Mouse (Mus musculus) MEL (cell line): Measurements from ENCODE around the gene Foxd1. TPM values are rescaled to one million over a fixed set of nuclear protein-coding genes. Genes with fewer than 3 reads are reported as not detected.

Source experiments
- DNase-seq: peaks from one replicate; pipeline ENCODE4 v3.0.0; 2011; ENCODE audit warnings: low read depth, low spot score
- H3K27ac ChIP-seq: 2 replicates; pipeline ENCODE4 v1.5.1; 2012; ENCODE audit warnings: low read depth, mild to moderate bottlenecking, control low read depth, low read length, moderate library complexity; ENCODE audit not compliant: control insufficient read depth
- H3K27me3 ChIP-seq, 2 experiments: fragments of 150-350 bp in 1 of 2; sonication (generic) in 1 of 2; 2 replicates each; pipeline ENCODE4 v1.6.1; 2012; ENCODE audit warnings: low read length in 2 of 2, mild to moderate bottlenecking in 2 of 2, improper control_type of control experiment in 1 of 2, moderate library complexity in 1 of 2; ENCODE audit not compliant: insufficient read depth in 2 of 2, control insufficient read depth in 1 of 2
- H3K36me3 ChIP-seq, 2 experiments: 2 replicates each; pipeline ENCODE4 v1.6.1; 2012 to 2014; ENCODE audit warnings: low read length in 2 of 2, improper control_type of control experiment in 1 of 2, inconsistent platforms in 1 of 2, mild to moderate bottlenecking in 1 of 2; ENCODE audit not compliant: insufficient read depth in 2 of 2, control insufficient read depth in 1 of 2
- H3K4me1 ChIP-seq, 2 experiments: fragments of 150-350 bp in 1 of 2; sonication (generic) in 1 of 2; 2 replicates each; pipeline ENCODE4 v1.6.1; 2012; ENCODE audit warnings: low read length in 2 of 2, improper control_type of control experiment in 1 of 2, mild to moderate bottlenecking in 1 of 2; ENCODE audit not compliant: insufficient read depth in 2 of 2, control insufficient read depth in 1 of 2
- H3K4me3 ChIP-seq, 2 experiments: fragments of 150-350 bp in 1 of 2; sonication (generic) in 1 of 2; 2 replicates each; pipeline ENCODE4 v1.5.1; 2012; ENCODE audit warnings: low read depth in 2 of 2, low read length in 2 of 2, mild to moderate bottlenecking in 2 of 2, moderate library complexity in 2 of 2, control low read depth in 1 of 2, improper control_type of control experiment in 1 of 2; ENCODE audit not compliant: control insufficient read depth in 1 of 2, insufficient read depth in 1 of 2
- H3K79me2 ChIP-seq: 2 replicates; pipeline ENCODE4 v1.6.1; 2012; ENCODE audit warnings: mild to moderate bottlenecking, low read length, moderate library complexity; ENCODE audit not compliant: control insufficient read depth, poor library complexity, insufficient read depth
- H3K9ac ChIP-seq: 2 replicates; pipeline ENCODE4 v1.6.1; 2012; ENCODE audit warnings: low read depth, mild to moderate bottlenecking, control low read depth, low read length, moderate library complexity; ENCODE audit not compliant: control insufficient read depth, poor library complexity, severe bottlenecking
- H3K9me3 ChIP-seq: fragments of 150-350 bp; sonication (generic); replicated peaks from 2 replicates; pipeline ENCODE4 v1.6.1; 2012; ENCODE audit warnings: mild to moderate bottlenecking, low read length, improper control_type of control experiment, moderate library complexity; ENCODE audit not compliant: insufficient read depth
- BHLHE40 ChIP-seq: IDR thresholded peaks from 2 replicates; pipeline ENCODE4 v1.6.1; 2012; ENCODE audit warnings: low read depth, mild to moderate bottlenecking, inconsistent platforms, low read length, improper control_type of control experiment, borderline replicate concordance
- E2F4 ChIP-seq: IDR thresholded peaks from 2 replicates; pipeline ENCODE4 v1.6.1; 2011; ENCODE audit warnings: low read depth, low read length, improper control_type of control experiment, borderline replicate concordance
- ELF1 ChIP-seq: IDR thresholded peaks from 2 replicates; pipeline ENCODE4 v1.6.1; 2014; ENCODE audit warnings: low read depth, mild to moderate bottlenecking, inconsistent platforms, low read length, improper control_type of control experiment, moderate library complexity
- EP300 ChIP-seq, 2 experiments: IDR thresholded peaks; 2 replicates each; pipeline ENCODE4 v1.6.1; 2011; ENCODE audit warnings: improper control_type of control experiment in 2 of 2, low read length in 2 of 2, low read depth in 1 of 2, mild to moderate bottlenecking in 1 of 2
- ETS1 ChIP-seq: IDR thresholded peaks from 2 replicates; pipeline ENCODE4 v1.6.1; 2012; ENCODE audit warnings: low read depth, mild to moderate bottlenecking, inconsistent platforms, low read length, improper control_type of control experiment, moderate library complexity
- GABPA ChIP-seq: IDR thresholded peaks from 2 replicates; pipeline ENCODE4 v1.6.1; 2012; ENCODE audit warnings: low read depth, mild to moderate bottlenecking, inconsistent platforms, low read length, improper control_type of control experiment, moderate library complexity
- GATA1 ChIP-seq: IDR thresholded peaks from 2 replicates; pipeline ENCODE4 v1.6.1; 2011; ENCODE audit warnings: low read depth, low read length, improper control_type of control experiment
- MAFK ChIP-seq: IDR thresholded peaks from 2 replicates; pipeline ENCODE4 v1.6.1; 2011; ENCODE audit warnings: low read depth, mild to moderate bottlenecking, low read length, improper control_type of control experiment, borderline replicate concordance
- NELFE ChIP-seq: IDR thresholded peaks from 2 replicates; pipeline ENCODE4 v1.6.1; 2011; ENCODE audit warnings: low read depth, low read length, improper control_type of control experiment
- NRF1 ChIP-seq: IDR thresholded peaks from 2 replicates; pipeline ENCODE4 v1.6.1; 2014; ENCODE audit warnings: low read depth, mild to moderate bottlenecking, inconsistent platforms, low read length, improper control_type of control experiment, moderate library complexity; ENCODE audit not compliant: poor library complexity, insufficient read depth, severe bottlenecking
- POLR2A ChIP-seq, 2 experiments: IDR thresholded peaks; 2 replicates each; pipeline ENCODE4 v1.6.1; 2011 to 2012; ENCODE audit warnings: low read length in 2 of 2, mild to moderate bottlenecking in 2 of 2, control low read depth in 1 of 2, improper control_type of control experiment in 1 of 2, low read depth in 1 of 2, moderate library complexity in 1 of 2; ENCODE audit not compliant: control insufficient read depth in 1 of 2, insufficient read depth in 1 of 2, poor library complexity in 1 of 2
- POLR2AphosphoS2 ChIP-seq: IDR thresholded peaks from 2 replicates; pipeline ENCODE4 v1.6.1; 2011; ENCODE audit warnings: low read length, improper control_type of control experiment
- POLR2AphosphoS5 ChIP-seq: IDR thresholded peaks from 2 replicates; pipeline ENCODE4 v1.6.1; 2012; ENCODE audit warnings: low read depth, borderline replicate concordance, mild to moderate bottlenecking, inconsistent platforms, low read length, moderate library complexity, mixed read lengths
- RAD21 ChIP-seq: IDR thresholded peaks from 2 replicates; pipeline ENCODE4 v1.6.1; 2011; ENCODE audit warnings: mild to moderate bottlenecking, low read depth, low read length, improper control_type of control experiment
- RCOR1 ChIP-seq: IDR thresholded peaks from 2 replicates; pipeline ENCODE4 v1.6.1; 2012; ENCODE audit warnings: low read depth, mild to moderate bottlenecking, inconsistent platforms, low read length, improper control_type of control experiment
- SIN3A ChIP-seq: IDR thresholded peaks from 2 replicates; pipeline ENCODE4 v1.6.1; 2012; ENCODE audit warnings: low read length, improper control_type of control experiment, inconsistent platforms
- UBTF ChIP-seq: IDR thresholded peaks from 2 replicates; pipeline ENCODE4 v1.6.1; 2012; ENCODE audit warnings: low read depth, mild to moderate bottlenecking, inconsistent platforms, low read length, improper control_type of control experiment, moderate library complexity, borderline replicate concordance; ENCODE audit not compliant: insufficient read depth
- USF1 ChIP-seq: IDR thresholded peaks from 2 replicates; pipeline ENCODE4 v1.6.1; 2014; ENCODE audit warnings: low read depth, mild to moderate bottlenecking, inconsistent platforms, low read length, improper control_type of control experiment, moderate library complexity
- ZC3H11A ChIP-seq: IDR thresholded peaks from 2 replicates; pipeline ENCODE4 v1.6.1; 2012; ENCODE audit warnings: low read depth, mild to moderate bottlenecking, inconsistent platforms, low read length, improper control_type of control experiment
- ZKSCAN1 ChIP-seq: IDR thresholded peaks from 2 replicates; pipeline ENCODE4 v1.6.1; 2012; ENCODE audit warnings: low read depth, mild to moderate bottlenecking, inconsistent platforms, low read length, improper control_type of control experiment, moderate library complexity
- ZMIZ1 ChIP-seq: IDR thresholded peaks from 2 replicates; pipeline ENCODE4 v1.6.1; 2012; ENCODE audit warnings: low read depth, mild to moderate bottlenecking, inconsistent platforms, low read length, improper control_type of control experiment, moderate library complexity
- polyA plus RNA-seq, 2 experiments: library from polyadenylated mRNA; stranded (reverse) in 1 of 2; unstranded in 1 of 2; fragments of >175 nt in 1 of 2; fragments of >200 nt in 1 of 2; gene quantifications; 2 replicates each; pipeline versions ENCODE4 v1.2.1 to v1.2.4; 2012; ENCODE audit warnings: low replicate concordance in 2 of 2, low read depth in 1 of 2; ENCODE audit not compliant: insufficient read length in 2 of 2, insufficient read depth in 1 of 2, missing spikeins in 1 of 2
- total RNA-seq: library from RNA; depleted of rRNA; stranded (reverse); fragments of 300-350 nt; gene quantifications from 2 replicates; pipeline ENCODE4 v1.2.3, GENCODE M21; 2012

Gene Foxd1
- total and polyA plus RNA-seq, 3 experiments, result not detected

DNA sequence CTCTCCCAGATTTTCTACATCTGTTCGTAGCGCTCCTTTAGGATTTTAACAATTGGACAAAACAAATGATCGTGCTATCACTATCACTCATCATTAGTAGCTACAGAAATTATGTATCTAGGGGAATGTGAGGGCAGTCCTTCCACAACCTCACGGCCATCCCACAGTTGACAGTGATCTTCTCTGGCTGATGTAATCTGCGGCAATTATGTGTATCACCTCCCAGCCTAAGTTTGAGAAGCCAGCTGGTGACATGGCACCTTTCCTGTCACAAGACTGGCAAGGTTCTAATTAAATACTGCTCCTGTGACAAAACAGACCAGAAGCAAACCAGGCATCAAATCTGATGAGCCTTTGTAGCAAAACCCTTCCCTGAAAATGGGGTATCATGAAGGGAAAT is 46.0 kb upstream of the Foxd1 start:
- TF ChIP-seq EP300 (IDR thresholded peaks at IDR 0.05; ENCODE audit: low read depth in 1 of 2, low read length in 2 of 2) (peak in 1 of 2 experiments; percentile 27; a peak in 1 of 4 replicates), NRF1 (no peak), POLR2A (IDR thresholded peaks at IDR 0.05; ENCODE audit: control insufficient read depth in 1 of 2, insufficient read depth in 1 of 2, low read depth in 1 of 2, low read length in 2 of 2, poor library complexity in 1 of 2) (peak in 1 of 2 experiments; percentile 21; a peak in 1 of 4 replicates), ETS1 (peak; percentile 77)

DNA sequence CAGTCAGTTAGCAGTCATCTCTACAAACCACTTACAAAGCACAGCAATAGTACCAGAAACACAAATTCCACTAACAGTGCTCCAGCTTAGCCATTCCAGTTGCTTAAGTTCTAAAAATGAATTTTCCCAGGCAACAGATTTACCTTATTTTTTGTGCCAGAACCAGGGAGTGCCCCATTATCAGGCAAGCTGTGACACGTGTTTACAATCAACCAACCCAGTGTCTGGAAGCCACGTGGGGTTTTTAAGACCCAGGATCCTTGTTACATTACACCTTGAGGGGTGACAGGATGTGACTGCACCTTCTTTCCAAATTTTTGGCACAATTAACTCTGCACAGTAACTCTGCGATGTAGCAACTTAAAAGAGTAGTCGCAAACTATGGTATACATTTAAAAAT is 45.3 kb upstream of the Foxd1 start:
- H3K9ac ChIP-seq, result no peak overlapping the region
- no peaks in the 10 kb centered on the region for H3K9me3 ChIP-seq
- peaks cover 31 to 48% of the 10 kb centered on the region in 2 experiments for H3K36me3 ChIP-seq
- no peak for TF ChIP-seq ZC3H11A
- no peak; a peak in 1 of 4 replicates for TF ChIP-seq POLR2A (IDR thresholded peaks at IDR 0.05; ENCODE audit: control insufficient read depth in 1 of 2, insufficient read depth in 1 of 2, low read depth in 1 of 2, low read length in 2 of 2, poor library complexity in 1 of 2)
- no peak for TF ChIP-seq MAFK
- TF ChIP-seq POLR2AphosphoS2, result peak; percentile 16
- no peak for TF ChIP-seq RAD21
- TF ChIP-seq EP300 (IDR thresholded peaks at IDR 0.05; ENCODE audit: low read depth in 1 of 2, low read length in 2 of 2), result no peak
- TF ChIP-seq E2F4, result no peak
- TF ChIP-seq RCOR1, result no peak
- peak; percentile 51; the same call in 1 of the 2 replicates for TF ChIP-seq USF1
- peaks cover 14% of the 10 kb centered on the region; the same call in 1 of the 2 replicates for H3K79me2 ChIP-seq
- peak overlapping the region; percentile 39 for H3K27ac ChIP-seq
- no peaks in the 10 kb centered on the region for H3K27me3 ChIP-seq
- peaks cover 5 to 8% of the 10 kb centered on the region in 2 experiments for H3K4me1 ChIP-seq
- no peak overlapping the region for H3K4me3 ChIP-seq
- peak; percentile 38 for DNase-seq

More for the DNA sequence above, 46.0 kb upstream of the Foxd1 start:
- Histone ChIP-seq H3K79me2 (peaks cover 8% of the 10 kb centered on the region; the same call in 1 of the 2 replicates), H3K9me3 (no peaks in the 10 kb centered on the region), H3K4me1 (peaks cover 4 to 7% of the 10 kb centered on the region in 2 experiments), H3K9ac (no peak overlapping the region), H3K27ac (peak overlapping the region; percentile 75), H3K27me3 (no peaks in the 10 kb centered on the region), H3K4me3 (no peak overlapping the region), H3K36me3 (peaks cover 28 to 41% of the 10 kb centered on the region in 2 experiments)
- peak; percentile 64 for DNase-seq

DNA sequence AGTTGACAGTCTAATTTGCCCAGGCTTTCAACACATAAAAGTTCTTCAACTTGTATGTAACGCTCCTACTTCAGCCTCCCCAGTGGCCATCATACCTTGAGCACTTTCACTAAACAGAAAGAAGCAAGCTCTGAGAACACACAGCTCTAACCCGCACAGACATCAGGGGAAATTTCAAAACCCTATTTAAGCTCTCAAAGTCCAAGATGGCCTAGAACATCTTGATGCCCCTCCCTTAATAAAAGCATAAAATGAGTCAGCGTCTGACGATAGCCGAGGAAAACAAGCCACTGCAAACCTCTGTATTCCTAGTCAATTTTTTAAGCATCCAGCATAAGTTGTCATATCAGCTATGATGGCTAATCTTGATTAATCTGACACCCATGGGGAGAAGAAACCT is 42.4 kb upstream of the Foxd1 start:
- no peak overlapping the region for H3K9ac ChIP-seq
- H3K27me3 ChIP-seq, result no peaks in the 10 kb centered on the region
- no peak overlapping the region for H3K27ac ChIP-seq
- no peak for DNase-seq
- peaks cover 37% of the 10 kb centered on the region for H3K79me2 ChIP-seq
- H3K9me3 ChIP-seq, result no peaks in the 10 kb centered on the region
- TF ChIP-seq NELFE (no peak), ZMIZ1 (no peak), MAFK (no peak), UBTF (no peak), ELF1 (no peak), GABPA (no peak), SIN3A (no peak), GATA1 (no peak), BHLHE40 (no peak), POLR2AphosphoS5 (no peak), ZKSCAN1 (no peak), ZC3H11A (no peak), EP300 (IDR thresholded peaks at IDR 0.05; ENCODE audit: low read depth in 1 of 2, low read length in 2 of 2) (no peak), RAD21 (no peak), POLR2AphosphoS2 (no peak)
- peaks cover 12 to 18% of the 10 kb centered on the region in 2 experiments for H3K4me1 ChIP-seq
- no peak overlapping the region for H3K4me3 ChIP-seq
- H3K36me3 ChIP-seq, result peaks cover 48 to 63% of the 10 kb centered on the region in 2 experiments
